Mouse (Mus musculus) retina, embryonic 14.5 days (tissue): ENCODE measurements around the gene Gzmd.
"Not testable (repeated sequence)": the region's sequence is repeated elsewhere in the genome, so short reads cannot be mapped to it uniquely, and the experiment has no call there.

Experiments used
- DNase-seq: peaks from one replicate; pipeline ENCODE4 v3.0.0-alpha.2; 2015; ENCODE audit warnings: low spot score

Gene Gzmd

GRCm38 (mm10) chr14:56132508-56132907 is at the start of gene Gzmd:
Gene Gzmd, minus strand, starts transcription at chr14:56132608.
- not testable (repeated sequence) for DNase-seq

GRCm38 (mm10) chr14:56177651-56178050 is 45.2 kb upstream of the Gzmd start:
- DNase-seq: peak; percentile 70

GRCm38 (mm10) chr14:56174499-56174898 is 42.1 kb upstream of the Gzmd start, which contains the start of gene Gzmn:
Gene Gzmn, minus strand, starts transcription at chr14:56174599.
- no peak for DNase-seq

GRCm38 (mm10) chr14:56173396-56173795 is 41.0 kb upstream of the Gzmd start:
- no peak for DNase-seq

DNA sequence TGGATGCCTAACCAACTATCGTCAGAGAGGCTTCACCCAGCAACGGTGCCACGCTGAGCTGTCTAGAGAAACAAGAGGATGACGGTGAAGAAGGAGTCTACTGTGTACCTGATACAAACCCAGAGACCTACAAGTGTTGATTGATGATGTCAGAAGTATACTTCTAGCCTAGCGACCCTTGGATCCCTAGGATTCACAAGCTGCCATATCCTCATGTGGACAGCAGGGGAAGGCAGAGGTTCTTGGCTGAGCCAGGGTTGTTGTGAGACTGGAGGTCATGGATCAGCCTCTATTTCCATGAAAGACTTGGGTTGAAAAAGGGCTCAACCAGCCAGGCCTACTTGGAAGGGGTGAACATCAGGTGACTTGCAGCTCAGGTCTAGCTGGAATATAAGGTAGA is 40.3 kb upstream of the Gzmd start:
- DNase-seq: no peak

DNA sequence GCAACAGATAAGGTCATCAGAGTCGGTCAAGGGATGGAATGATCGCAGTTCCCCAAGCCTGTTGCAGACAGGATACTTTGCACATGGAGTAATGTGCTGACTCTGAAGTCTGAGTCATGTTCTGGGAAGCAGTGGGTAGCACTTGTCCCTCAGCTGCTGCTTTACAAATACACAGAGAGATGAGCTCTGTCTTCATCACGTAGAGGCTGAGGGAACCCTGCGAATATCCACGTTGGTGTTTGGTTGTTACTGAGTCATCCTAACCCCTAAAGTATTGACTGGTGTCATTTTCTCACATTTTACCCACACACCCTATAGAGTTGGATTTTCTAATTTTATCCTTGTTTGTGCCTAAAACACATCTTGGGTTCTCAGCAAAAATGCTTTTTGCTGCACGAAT is 35.6 kb upstream of the Gzmd start:
- no peak for DNase-seq

GRCm38 (mm10) chr14:56162109-56162508 is 29.7 kb upstream of the Gzmd start:
- DNase-seq: no peak

DNA sequence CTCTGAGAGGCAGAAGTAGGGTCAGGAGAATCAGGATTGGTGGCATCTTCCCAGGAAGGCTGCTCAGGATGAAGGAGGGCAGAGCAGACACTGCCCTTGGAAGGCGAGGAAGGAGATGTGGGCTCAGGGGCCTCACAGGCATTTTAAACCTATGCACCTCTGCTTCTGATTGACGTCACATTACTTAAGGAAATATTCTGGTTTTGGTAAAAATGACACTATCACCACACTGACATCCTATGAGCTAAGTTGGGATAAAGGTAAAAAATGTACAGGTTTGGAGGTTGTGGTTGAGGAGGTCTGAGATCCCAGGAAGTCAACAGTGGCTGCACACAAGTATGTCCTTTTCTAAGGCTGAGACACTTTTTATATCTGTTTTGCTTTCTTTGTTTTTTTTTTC is 27.1 kb upstream of the Gzmd start, which contains the start of gene Gzmg:
Gzmg (minus strand) TSS at position 101 of the 400 bp plus-strand sequence.
- DNase-seq: not testable (repeated sequence)

GRCm38 (mm10) chr14:56155340-56155739 is 22.9 kb upstream of the Gzmd start:
- DNase-seq: no peak

DNA sequence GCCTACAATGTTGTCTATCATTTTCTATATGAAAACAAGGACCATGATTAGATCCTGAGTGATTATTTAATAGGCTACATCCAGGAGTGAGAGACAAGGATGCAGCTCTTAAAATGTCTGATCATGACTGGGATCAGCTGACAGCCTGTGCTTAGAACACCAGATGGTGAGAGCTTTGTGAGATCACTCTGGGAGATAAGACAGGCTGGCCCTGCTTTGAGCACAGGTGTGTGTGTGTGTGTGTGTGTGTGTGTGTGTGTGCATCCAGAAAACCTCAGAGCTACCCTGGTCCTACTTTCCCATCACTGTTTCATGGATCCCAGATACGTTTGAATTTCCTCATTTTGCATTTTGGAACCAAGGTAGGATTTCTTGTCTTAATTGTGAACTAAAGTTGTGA is 1.3 kb upstream of the Gzmd start:
- DNase-seq: not testable (repeated sequence)

- DNase-seq: peak; percentile 6
Measured at GRCm38 (mm10) chr14:56128341-56128740, 4.1 kb downstream of the Gzmd start.

GRCm38 (mm10) chr14:56123516-56123915 is 8.9 kb downstream of the Gzmd start:
- DNase-seq: no peak

GRCm38 (mm10) chr14:56120525-56120924 is 11.9 kb downstream of the Gzmd start, which contains the start of gene Gzme:
Gene Gzme, minus strand, starts transcription at chr14:56120625.
- DNase-seq: no peak

GRCm38 (mm10) chr14:56115531-56116310 is 16.7 kb downstream of the Gzmd start:
- not testable (repeated sequence) for DNase-seq

DNA sequence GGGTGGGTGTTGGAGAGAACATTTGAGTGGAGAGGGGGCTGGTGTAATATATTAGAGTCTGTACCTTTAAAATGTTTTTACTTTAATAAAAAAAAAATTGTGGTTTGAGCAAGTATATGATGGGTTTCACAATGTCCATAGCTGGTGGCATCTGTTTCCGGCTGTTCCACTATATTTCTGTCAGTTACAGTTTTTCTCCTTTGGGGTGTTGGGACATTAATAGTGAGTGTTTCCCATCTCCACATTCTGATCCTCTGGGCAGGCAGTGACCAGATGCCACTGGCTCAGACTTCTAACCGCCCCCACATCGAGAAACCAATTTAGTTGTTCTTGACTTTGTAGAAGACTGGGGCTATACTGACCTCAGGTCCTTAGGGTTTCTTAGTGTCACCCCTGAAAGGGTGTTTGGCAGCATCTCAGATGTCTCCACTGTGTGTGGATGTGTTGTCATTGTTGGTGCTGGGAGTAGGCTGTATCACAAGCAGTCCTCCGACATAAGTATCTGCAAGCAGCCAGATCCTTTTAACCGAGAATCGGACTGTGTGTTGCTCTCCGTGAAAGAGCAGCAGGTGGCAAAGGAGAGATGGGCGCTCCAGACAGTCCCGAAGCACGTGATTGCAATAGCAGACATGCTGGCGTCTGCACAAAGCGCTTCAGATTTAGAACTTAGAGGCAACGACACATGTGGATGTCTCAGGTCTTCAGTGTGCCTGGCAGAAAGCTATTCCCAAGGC is 26.8 kb downstream of the Gzmd start:
- no peak for DNase-seq

- no peak for DNase-seq
Measured at GRCm38 (mm10) chr14:56105016-56105415, 27.4 kb downstream of the Gzmd start.

DNA sequence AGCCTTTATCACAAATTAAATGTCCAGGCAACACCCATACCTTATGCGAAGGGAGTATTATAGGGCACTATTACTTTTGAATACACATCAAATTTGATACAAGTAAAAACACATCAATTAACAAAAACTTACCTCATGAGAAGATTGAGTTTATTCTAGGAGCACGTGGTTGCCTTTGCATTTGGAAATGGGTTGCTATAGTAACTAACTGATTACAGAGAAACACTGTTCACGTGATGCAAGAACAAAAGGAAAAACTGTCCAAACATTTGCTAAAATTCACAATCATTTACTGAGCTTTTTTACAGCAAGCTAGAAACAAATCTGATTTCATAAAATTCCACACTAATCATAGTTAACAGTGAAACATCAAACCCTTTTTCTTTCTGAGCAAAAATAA is 29.0 kb downstream of the Gzmd start:
- no peak for DNase-seq

GRCm38 (mm10) chr14:56102386-56102785 is 30.0 kb downstream of the Gzmd start, which contains the start of gene Ctsg:
Gene Ctsg, minus strand, starts transcription at chr14:56102574.
- DNase-seq: no peak

DNA sequence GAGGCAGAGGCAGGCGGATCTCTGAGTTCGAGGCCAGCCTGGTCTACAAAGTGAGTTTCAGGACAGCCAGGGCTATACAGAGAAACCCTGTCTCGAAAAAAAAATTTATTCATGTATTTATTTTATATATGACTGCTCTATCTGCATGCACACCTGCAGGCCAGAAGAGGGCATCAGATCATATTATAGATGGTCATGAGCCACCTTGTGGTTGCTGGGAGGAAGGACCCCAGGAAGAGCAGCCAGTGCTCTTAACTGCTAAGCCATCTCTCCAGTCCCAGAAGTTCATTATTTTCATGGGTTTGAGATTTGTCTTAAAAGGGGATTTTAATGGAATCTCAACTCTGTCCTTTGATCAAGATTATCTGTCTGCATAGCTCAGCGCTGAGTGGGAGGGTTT is 33.5 kb downstream of the Gzmd start:
- peak; percentile 24 for DNase-seq

GRCm38 (mm10) chr14:56097597-56097996 is 34.8 kb downstream of the Gzmd start:
- DNase-seq: no peak

- no peak for DNase-seq
Measured at GRCm38 (mm10) chr14:56093353-56093752, 39.1 kb downstream of the Gzmd start.

DNA sequence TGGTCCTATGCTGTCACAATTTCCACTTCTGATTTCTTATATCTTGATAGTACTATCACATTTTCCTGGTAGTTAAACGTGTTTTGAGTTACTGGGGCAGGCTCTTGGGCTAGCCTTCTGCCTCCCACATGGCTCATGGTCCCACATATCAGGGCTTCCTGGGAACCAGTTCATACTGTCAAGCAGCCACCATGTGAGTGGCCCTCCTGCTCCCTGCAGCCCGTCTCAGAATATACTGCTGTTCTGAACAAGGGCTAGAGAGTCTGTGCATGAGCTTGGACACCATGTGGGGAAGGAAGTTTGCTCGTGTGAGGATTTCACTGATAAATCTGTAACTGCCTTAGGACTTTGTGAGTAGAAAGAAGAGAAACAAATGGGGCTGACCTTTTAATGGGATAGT is 45.7 kb downstream of the Gzmd start:
- no peak for DNase-seq

GRCm38 (mm10) chr14:56085167-56085566 is 47.2 kb downstream of the Gzmd start, which contains the start of gene Mcpt8:
Gene Mcpt8, minus strand, starts transcription at chr14:56085273.
- DNase-seq: no peak
